Mouse (Mus musculus) liver, embryonic 15.5 days (tissue): ENCODE measurements at regions not wholly inside any gene's neighbourhood (a gene's known extent, or its start where the extent isn't known, plus 50 kb on each side); places are given as distances from the start of the nearest gene placed in this dataset.

Source experiments
- ATAC-seq: fragments of 200-750 bp; cut with Nextera tagmentation; 2 replicates; pipeline ENCODE4 v1.8.0; 2017; ENCODE audit warnings: moderate number of reproducible peaks, mild to moderate bottlenecking, moderate library complexity; ENCODE audit not compliant: insufficient read depth
- H3K27ac ChIP-seq: fragments of 300-500 bp; sonication (generic); replicated peaks from 2 replicates; pipeline ENCODE4 v1.5.1; 2015; ENCODE audit warnings: mild to moderate bottlenecking, inconsistent platforms
- H3K27me3 ChIP-seq: fragments of 300-500 bp; sonication (generic); 2 replicates; pipeline ENCODE4 v1.6.1; 2015; ENCODE audit warnings: mild to moderate bottlenecking, inconsistent platforms
- H3K36me3 ChIP-seq: fragments of 300-500 bp; sonication (generic); replicated peaks from 2 replicates; pipeline ENCODE4 v1.6.1; 2015; ENCODE audit warnings: moderate library complexity, mild to moderate bottlenecking, inconsistent platforms
- H3K4me1 ChIP-seq: fragments of 300-500 bp; sonication (generic); replicated peaks from 2 replicates; pipeline ENCODE4 v1.6.1; 2015; ENCODE audit warnings: inconsistent platforms
- H3K4me2 ChIP-seq: fragments of 300-500 bp; sonication (generic); 2 replicates; pipeline ENCODE4 v1.6.1; 2015; ENCODE audit warnings: moderate library complexity, mild to moderate bottlenecking, inconsistent platforms
- H3K4me3 ChIP-seq: fragments of 300-500 bp; sonication (generic); replicated peaks from 2 replicates; pipeline ENCODE4 v1.5.1; 2015; ENCODE audit warnings: mild to moderate bottlenecking, inconsistent platforms
- H3K9ac ChIP-seq: fragments of 300-500 bp; sonication (generic); 2 replicates; pipeline ENCODE4 v1.6.1; 2015; ENCODE audit warnings: moderate library complexity, mild to moderate bottlenecking, inconsistent platforms
- H3K9me3 ChIP-seq: fragments of 300-500 bp; sonication (generic); replicated peaks from 2 replicates; pipeline ENCODE4 v1.6.1; 2016; ENCODE audit warnings: inconsistent platforms
- WGBS: fragments of 180-500 bp; shearing (Covaris S2); methylation state at CpG from one replicate; pipeline ENCODE4 v1.1.7; 2015; ENCODE audit warnings: mixed read lengths; ENCODE audit not compliant: insufficient replicate concordance; 5-methylcytosine and 5-hydroxymethylcytosine counted together

DNA sequence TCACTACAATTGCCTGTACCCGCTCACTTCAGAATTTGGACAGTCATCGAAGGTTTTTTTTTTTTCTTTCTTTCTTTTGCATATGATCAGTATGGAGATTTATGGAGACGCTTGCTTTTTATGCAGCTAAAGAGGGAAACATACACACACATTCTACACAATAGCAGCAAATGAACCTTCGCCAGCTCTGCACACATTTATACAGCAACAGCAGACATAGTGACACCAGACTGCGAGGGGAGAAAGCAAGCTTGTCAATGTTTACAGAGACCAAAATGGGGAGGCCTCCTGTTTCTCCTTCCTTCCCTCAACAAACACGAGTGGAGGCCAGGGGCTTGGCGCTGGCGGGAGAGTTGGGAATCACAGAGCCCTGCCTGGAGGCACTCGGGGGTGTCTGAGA, 202.8 kb upstream of the 3110018I06Rik start:
- Histone ChIP-seq H3K36me3 (no peaks in the 10 kb centered on the region), H3K4me3 (no peak overlapping the region), H3K27me3 (no peaks in the 10 kb centered on the region), H3K4me1 (no peaks in the 10 kb centered on the region), H3K9me3 (no peaks in the 10 kb centered on the region), H3K4me2 (no peak overlapping the region), H3K9ac (no peak overlapping the region), H3K27ac (no peak overlapping the region)
- ATAC-seq, result no peak
- WGBS, result 56% methylated on average over 9 of the region's 9 CpGs

DNA sequence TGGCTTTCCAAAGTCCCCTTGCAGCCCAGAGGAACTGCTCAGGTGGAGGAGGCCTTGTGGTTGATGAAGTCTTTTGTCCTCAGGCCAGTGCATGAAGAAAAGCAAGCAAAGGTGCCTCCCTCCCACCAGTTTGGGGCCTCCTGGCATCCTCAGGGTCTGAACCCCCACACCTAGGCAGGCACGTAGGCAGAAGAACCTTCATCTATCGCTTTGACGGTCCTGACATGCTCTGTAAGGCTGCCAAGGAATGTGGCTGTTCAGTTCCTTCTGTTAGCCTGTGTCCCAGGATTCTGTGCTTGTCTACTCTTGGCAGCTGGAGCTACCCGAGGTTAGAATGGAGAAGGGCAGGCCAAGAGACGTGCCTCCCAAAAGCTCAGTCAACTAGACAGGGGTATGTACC, 197.1 kb upstream of the 3110018I06Rik start:
- Histone ChIP-seq H3K4me3 (no peak overlapping the region), H3K4me2 (no peak overlapping the region), H3K9ac (no peak overlapping the region), H3K27me3 (no peaks in the 10 kb centered on the region), H3K36me3 (no peaks in the 10 kb centered on the region), H3K4me1 (no peaks in the 10 kb centered on the region), H3K27ac (no peak overlapping the region), H3K9me3 (no peaks in the 10 kb centered on the region)
- ATAC-seq, result no peak
- WGBS, result 55% methylated on average over 5 of the region's 5 CpGs

DNA sequence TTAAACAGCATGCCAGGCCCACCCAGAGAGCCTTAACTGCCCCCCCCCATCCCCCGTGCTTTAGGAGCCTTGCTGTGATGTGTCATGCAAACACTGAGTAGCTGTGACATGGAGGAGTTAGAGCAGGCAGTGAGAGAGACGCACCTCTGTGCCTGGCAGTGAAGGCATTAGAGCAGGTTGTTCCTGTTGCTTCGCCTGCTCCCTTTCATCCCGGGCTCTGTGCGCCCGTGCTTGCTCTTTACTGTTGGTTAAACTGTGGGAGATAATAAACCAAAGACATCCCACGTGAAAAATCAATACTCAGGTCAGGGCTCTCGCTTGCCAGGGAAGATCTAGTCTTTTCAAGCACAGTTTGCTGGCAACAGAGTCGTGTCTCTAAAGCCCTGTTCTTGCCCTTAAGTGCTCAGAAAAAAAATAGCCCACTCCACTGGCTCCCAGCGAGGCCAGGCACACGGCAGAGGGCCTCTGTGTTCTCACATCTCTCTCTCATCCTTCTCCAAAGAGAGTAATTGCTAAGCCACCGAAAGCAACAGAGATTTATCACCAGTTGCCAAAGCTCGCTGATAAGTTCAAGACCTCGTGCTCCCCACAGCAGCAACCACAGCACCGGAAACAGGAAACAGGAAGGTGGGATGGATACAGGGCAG, 181.2 kb upstream of the 3110018I06Rik start:
- H3K27ac ChIP-seq, result no peak overlapping the region
- WGBS, result 15% methylated on average over 15 of the region's 15 CpGs
- ATAC-seq, result no peak
- H3K4me3 ChIP-seq, result no peak overlapping the region
- H3K4me1 ChIP-seq, result no peaks in the 10 kb centered on the region
- H3K9ac ChIP-seq, result no peak overlapping the region
- no peaks in the 10 kb centered on the region for H3K36me3 ChIP-seq
- no peaks in the 10 kb centered on the region for H3K9me3 ChIP-seq
- no peak overlapping the region for H3K4me2 ChIP-seq
- no peaks in the 10 kb centered on the region for H3K27me3 ChIP-seq

DNA sequence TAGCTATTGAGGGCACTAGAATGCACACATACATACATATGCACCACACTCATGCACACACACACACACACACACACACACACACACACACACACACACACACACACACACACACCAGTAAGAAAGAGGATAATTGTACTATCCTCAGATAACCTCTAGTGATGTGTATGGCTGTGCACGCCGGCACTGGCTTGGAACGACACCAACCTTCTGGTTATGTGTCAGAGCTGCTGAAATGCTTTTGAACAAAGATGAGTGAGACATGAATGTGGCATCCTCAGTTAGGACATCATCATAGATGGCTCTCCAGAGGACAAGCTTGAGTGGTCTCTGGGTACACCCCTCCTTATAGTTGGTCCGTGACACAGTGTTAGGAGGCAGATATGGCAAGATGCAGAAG, 173.0 kb upstream of the 3110018I06Rik start:
- no peak overlapping the region for H3K4me3 ChIP-seq
- WGBS, result 74% methylated on average over 4 of the region's 4 CpGs
- no peaks in the 10 kb centered on the region for H3K36me3 ChIP-seq
- no peak overlapping the region for H3K9ac ChIP-seq
- ATAC-seq, result no peak
- no peaks in the 10 kb centered on the region for H3K9me3 ChIP-seq
- H3K4me2 ChIP-seq, result no peak overlapping the region
- H3K27ac ChIP-seq, result no peak overlapping the region
- H3K4me1 ChIP-seq, result no peaks in the 10 kb centered on the region
- H3K27me3 ChIP-seq, result no peaks in the 10 kb centered on the region

DNA sequence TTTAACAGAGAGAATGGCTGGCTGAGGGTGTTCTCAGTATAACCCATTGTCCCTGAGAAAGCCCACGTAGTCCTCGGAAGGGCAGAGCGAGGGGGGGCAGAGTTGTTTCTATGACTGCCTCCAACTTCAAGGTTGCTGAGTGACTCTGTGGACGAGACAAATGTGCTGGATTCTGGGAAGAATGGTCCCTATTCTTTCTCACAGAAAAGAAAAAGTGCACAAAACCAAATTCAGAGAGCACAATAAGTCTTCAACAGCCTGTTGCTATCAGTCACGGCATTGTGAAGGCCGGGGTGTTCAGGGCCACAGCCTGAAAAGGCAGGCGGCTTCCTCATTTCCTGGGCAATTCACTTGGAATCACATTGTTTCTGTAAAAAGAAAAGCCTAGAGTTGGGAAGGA, 165.6 kb upstream of the 3110018I06Rik start:
- H3K27ac ChIP-seq, result no peak overlapping the region
- 0 out of 2 replicates have a peak, but pooled peaks cover 4% of the 10 kb centered on the region for H3K9me3 ChIP-seq
- ATAC-seq, result no peak
- no peak overlapping the region for H3K9ac ChIP-seq
- H3K4me2 ChIP-seq, result no peak overlapping the region
- H3K4me3 ChIP-seq, result no peak overlapping the region
- no peaks in the 10 kb centered on the region for H3K36me3 ChIP-seq
- no peaks in the 10 kb centered on the region for H3K4me1 ChIP-seq
- 47% methylated on average over 7 of the region's 7 CpGs for WGBS
- H3K27me3 ChIP-seq, result no peaks in the 10 kb centered on the region

DNA sequence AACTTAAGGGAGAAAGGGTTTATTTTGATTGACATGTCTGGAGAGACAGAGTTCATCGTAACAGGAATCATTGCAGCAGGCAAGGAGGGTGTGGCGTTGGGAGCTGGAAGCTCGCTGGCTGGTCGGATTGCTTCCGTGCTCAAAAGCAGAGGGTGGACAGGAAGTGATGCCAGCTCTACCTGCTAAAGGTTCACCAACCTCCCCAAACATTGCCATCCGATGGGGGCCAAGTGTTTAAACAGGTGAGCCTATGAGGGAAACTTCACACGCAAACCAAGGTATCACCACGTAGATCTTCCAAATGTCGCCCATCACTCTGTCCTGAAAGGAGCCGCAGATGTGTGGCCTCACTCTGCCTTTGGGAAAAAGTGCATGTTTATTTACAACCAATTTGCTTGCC, 162.3 kb upstream of the 3110018I06Rik start:
- Histone ChIP-seq H3K4me1 (no peaks in the 10 kb centered on the region), H3K4me3 (no peak overlapping the region), H3K9ac (no peak overlapping the region), H3K27ac (no peak overlapping the region), H3K9me3 (0 out of 2 replicates have a peak, but pooled peaks cover 4% of the 10 kb centered on the region), H3K36me3 (no peaks in the 10 kb centered on the region), H3K4me2 (no peak overlapping the region), H3K27me3 (no peaks in the 10 kb centered on the region)
- 77% methylated on average over 10 of the region's 10 CpGs for WGBS
- ATAC-seq, result no peak

DNA sequence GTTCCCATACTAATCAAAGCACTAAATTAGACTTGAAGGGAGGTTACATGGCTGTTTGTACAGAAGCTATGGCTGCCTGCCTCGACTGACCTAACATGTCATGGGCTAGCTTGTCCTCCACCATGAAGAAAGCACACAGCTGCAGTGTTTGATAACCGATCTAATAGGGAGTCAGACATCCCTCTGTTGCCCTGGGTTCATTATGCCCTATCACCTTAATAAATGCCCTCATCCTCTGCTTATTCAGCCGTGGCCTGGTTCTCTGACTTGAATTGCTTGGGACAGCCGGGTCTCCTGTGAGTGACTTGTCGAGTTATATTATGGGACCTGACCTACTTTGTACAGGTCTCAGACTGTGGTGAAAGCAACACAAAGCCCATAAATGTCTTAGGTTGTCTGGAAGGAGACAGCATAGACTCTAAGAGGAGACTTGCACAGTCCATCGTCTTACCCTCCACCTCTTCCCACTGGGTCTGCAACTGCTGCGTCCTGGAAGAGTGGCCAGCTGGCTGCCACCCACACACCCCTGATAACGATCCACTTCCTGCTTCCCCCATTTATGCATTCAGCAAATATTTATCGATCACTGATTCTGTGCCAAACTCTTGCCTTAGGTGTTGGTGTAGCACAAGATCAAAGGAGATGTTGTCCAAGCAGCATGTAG, 161.2 kb upstream of the 3110018I06Rik start:
- no peaks in the 10 kb centered on the region for H3K27me3 ChIP-seq
- 57% methylated on average over 9 of the region's 9 CpGs for WGBS
- H3K4me1 ChIP-seq, result no peaks in the 10 kb centered on the region
- no peak overlapping the region for H3K9ac ChIP-seq
- no peak overlapping the region for H3K4me3 ChIP-seq
- H3K27ac ChIP-seq, result no peak overlapping the region
- no peak overlapping the region for H3K4me2 ChIP-seq
- H3K36me3 ChIP-seq, result no peaks in the 10 kb centered on the region
- no peaks in the 10 kb centered on the region for H3K9me3 ChIP-seq
- ATAC-seq, result no peak

DNA sequence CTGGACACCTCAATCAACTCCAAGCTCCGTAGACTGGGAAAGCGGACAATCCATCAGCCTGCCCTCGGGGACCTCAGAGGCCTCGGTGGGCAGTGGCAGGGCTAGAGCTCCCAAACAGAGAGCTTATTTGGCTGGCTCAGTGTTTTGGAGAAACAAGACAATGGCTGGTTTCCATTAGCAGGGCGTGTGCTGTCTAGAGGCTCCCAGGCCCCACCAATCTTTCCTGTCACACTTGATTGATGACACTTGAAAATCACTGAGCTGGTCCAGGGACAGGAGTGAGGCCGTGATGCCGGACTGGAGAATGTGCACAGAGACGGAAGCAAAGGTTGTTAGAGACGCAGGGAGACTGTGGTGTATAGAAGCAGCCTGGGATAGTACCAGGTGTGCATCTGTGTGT, 159.4 kb upstream of the 3110018I06Rik start:
- no peak overlapping the region for H3K4me3 ChIP-seq
- H3K9ac ChIP-seq, result no peak overlapping the region
- whole genome bisulfite sequencing, result 55% methylated on average over 9 of the region's 9 CpGs
- no peak overlapping the region for H3K4me2 ChIP-seq
- ATAC-seq, result no peak
- H3K4me1 ChIP-seq, result no peaks in the 10 kb centered on the region
- H3K36me3 ChIP-seq, result no peaks in the 10 kb centered on the region
- no peaks in the 10 kb centered on the region for H3K27me3 ChIP-seq
- H3K27ac ChIP-seq, result no peak overlapping the region
- no peaks in the 10 kb centered on the region for H3K9me3 ChIP-seq

DNA sequence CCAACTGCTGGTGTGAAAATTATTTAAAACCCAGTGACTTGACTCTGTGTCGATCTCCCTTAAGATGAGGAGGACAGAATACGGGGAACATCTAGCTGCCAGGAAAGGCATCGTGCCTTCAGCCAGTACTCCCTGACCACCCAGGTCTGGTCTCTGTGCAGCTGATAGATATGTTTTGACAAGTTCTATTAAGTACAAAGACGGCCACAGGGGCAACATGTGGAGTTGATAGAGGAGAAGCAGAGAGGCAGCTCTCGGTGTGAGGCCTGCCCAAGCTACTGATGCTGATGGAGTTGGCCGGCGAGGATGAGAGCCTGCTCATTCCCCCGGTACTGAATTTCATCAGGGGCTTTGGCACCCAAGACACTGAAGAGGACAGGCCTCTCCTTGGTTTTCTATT, 154.1 kb upstream of the 3110018I06Rik start:
- Histone ChIP-seq H3K27me3 (no peaks in the 10 kb centered on the region), H3K9me3 (no peaks in the 10 kb centered on the region), H3K9ac (no peak overlapping the region), H3K4me2 (no peak overlapping the region), H3K4me3 (no peak overlapping the region), H3K36me3 (no peaks in the 10 kb centered on the region), H3K4me1 (no peaks in the 10 kb centered on the region), H3K27ac (no peak overlapping the region)
- no peak for ATAC-seq
- 76% methylated on average over 8 of the region's 8 CpGs for WGBS

DNA sequence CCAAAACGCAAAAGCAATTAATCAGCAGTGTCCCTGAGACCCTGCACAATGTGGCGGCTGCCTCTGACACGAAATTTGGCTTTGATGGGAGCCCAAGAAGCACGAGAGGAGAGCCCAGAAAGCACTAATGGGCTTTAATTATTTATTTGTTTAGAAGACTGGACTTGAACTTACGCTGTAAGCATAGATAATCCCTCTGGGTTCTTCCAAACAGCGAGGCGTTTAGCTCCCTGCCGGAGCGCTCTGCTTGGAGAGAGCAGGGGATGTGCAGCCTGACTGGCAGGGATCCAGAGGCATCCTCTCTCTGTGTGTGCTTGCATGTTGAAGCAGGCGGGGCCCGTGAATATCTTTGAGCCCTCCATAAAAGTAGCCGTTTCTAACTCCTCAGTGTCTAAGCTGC, 153.3 kb upstream of the 3110018I06Rik start:
- Histone ChIP-seq H3K27ac (no peak overlapping the region), H3K27me3 (no peaks in the 10 kb centered on the region), H3K36me3 (no peaks in the 10 kb centered on the region), H3K9ac (no peak overlapping the region), H3K9me3 (no peaks in the 10 kb centered on the region), H3K4me1 (no peaks in the 10 kb centered on the region), H3K4me2 (no peak overlapping the region), H3K4me3 (no peak overlapping the region)
- no peak for ATAC-seq
- WGBS, result 68% methylated on average over 12 of the region's 12 CpGs

DNA sequence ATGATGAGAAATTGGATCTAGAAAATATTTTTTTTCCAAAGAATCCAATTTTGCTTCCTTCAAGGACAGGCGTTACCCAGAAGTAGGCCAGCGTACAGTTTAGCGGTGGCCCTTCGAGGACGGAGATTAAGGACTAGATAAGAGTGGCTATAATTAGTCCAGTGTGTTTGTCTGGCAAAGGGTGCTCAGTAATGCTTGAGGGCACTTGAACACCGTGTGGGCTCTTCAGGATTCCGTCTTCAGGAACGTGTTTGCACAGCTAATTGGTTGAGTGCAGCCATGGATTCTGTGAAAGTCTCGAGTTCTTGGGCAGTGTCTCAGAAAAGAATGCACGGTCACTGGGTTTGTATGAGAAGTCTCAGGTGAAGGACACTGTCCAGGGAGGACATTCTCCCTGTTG, 149.7 kb upstream of the 3110018I06Rik start:
- 69% methylated on average over 10 of the region's 10 CpGs for WGBS
- Histone ChIP-seq H3K27me3 (no peaks in the 10 kb centered on the region), H3K9ac (no peak overlapping the region), H3K27ac (no peak overlapping the region), H3K4me3 (no peak overlapping the region), H3K36me3 (no peaks in the 10 kb centered on the region), H3K9me3 (no peaks in the 10 kb centered on the region), H3K4me2 (no peak overlapping the region), H3K4me1 (no peaks in the 10 kb centered on the region)
- ATAC-seq, result no peak

DNA sequence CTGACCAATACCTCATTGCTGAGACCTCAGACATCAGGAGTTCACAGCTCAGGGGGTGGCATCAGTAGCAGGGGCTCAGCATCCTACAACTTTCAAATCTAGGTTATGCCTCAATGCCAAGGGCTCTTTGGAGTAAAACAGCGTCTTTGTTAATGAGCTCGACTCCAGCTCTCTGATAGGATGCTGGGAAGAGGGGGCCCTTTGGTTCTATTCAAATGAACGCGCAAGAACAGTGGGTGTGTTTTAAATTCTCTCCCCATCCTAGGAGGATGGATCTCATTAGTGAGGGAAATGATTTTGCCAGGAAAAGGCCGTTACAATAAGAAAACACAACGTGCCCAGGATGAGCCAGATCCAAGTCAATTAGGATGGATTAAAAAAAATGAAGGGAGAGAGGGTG, 132.2 kb upstream of the 3110018I06Rik start:
- H3K9ac ChIP-seq, result no peak overlapping the region
- H3K9me3 ChIP-seq, result 0 out of 2 replicates have a peak, but pooled peaks cover 4% of the 10 kb centered on the region
- H3K4me1 ChIP-seq, result no peaks in the 10 kb centered on the region
- H3K27me3 ChIP-seq, result no peaks in the 10 kb centered on the region
- H3K27ac ChIP-seq, result no peak overlapping the region
- WGBS, result 60% methylated on average over 6 of the region's 6 CpGs
- no peak for ATAC-seq
- H3K36me3 ChIP-seq, result no peaks in the 10 kb centered on the region
- no peak overlapping the region for H3K4me2 ChIP-seq
- no peak overlapping the region for H3K4me3 ChIP-seq
